ENCODE assay signal across 8 mouse cellular contexts in the genomic region with DNA sequence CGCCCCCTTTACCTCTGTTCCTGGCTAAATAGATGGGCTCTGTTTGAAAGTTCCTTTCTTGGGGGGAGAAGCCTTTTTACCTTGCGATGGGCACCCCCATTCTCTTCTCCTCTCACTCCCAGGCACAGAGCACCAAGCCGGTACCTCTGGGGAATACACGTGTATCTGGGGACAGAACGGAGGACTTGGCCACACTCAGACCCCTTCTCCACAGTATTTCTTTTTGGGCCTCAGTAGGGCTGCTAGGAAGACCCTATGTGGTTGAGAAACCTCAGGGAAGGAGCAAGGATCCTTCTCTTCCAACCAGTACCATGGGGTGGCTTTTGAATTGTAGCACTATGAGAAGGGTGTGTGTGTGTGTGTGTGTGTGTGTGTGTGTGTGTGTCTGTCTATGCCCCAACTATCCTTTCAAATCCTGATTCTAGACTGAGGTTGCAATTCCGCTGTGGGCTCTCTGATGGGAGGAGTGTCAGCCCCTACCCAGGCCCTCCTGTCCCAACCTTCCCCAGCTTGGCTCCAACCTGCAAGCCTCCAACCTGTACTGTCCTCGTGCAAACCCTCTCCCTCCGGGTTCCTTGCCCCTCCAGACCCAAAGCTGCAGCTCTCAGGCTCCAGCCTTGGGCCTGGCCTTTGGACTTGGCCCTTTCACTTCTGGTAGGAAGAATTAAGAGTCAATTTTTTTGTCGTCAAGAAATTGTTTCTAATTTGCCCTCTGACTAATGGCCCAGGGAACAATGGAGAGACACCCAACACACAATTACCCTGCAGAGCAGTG. TPM values are rescaled to one million over a fixed set of nuclear protein-coding genes. Genes with fewer than 3 reads are reported as not detected.
A peak's percentile ranks its signal among the peaks of the same experiment; 100 is the strongest.
DNase-seq lines count a peak whose midpoint lies in the region; ATAC-seq and TF ChIP-seq lines count a peak whose summit lies in the region.

No protein-coding gene starts in this region.

- H3K4me2 ChIP-seq in heart, embryonic 16.5 days (ENCODE audit: low read depth, low read length): peak overlapping the region; percentile 75; the same call in 1 of the 2 replicates
- H3K4me2 ChIP-seq in stomach, embryonic 15.5 days: peak overlapping the region; percentile 78

- DNase-seq in adrenal gland, postnatal 14 days: peak; percentile 13
- DNase-seq in adrenal gland, postnatal 36 days: no peak
- DNase-seq in limb, embryonic 10.5 days (ENCODE audit: low spot score): peak; percentile 44
- DNase-seq in left cerebral cortex, adult 8-10 months (ENCODE audit: low spot score in 2 of 2): no peak
- DNase-seq in ovary, postnatal 10 days (ENCODE audit: low spot score): no peak

- peak overlapping the region; percentile 67 for H3K27ac ChIP-seq in heart, embryonic 16.5 days (ENCODE audit: low read length)
- H3K27ac ChIP-seq in limb, embryonic 10.5 days: peak overlapping the region; percentile 100
- H3K27ac ChIP-seq in stomach, embryonic 15.5 days: peak overlapping the region; percentile 95

- peaks cover 45% of the 10 kb centered on the region for H3K36me3 ChIP-seq in E14TG2a.4 (ENCODE audit: insufficient read depth, low read length)
- no peaks in the 10 kb centered on the region for H3K36me3 ChIP-seq in heart, embryonic 16.5 days (ENCODE audit: control insufficient read depth, insufficient read depth)
- no peaks in the 10 kb centered on the region for H3K36me3 ChIP-seq in limb, embryonic 10.5 days
- no peaks in the 10 kb centered on the region for H3K36me3 ChIP-seq in stomach, embryonic 15.5 days

- no peak for TF ChIP-seq CTCF in E14TG2a.4 (conservative IDR thresholded peaks at IDR 0.05; ENCODE audit: low read length)

- peak overlapping the region; percentile 92; the same call in 1 of the 2 replicates for H3K4me3 ChIP-seq in E14TG2a.4 (replicated peaks; ENCODE audit: low read length)
- H3K4me3 ChIP-seq in heart, embryonic 16.5 days (ENCODE audit: low read length): no peak overlapping the region
- H3K4me3 ChIP-seq in limb, embryonic 10.5 days: peak overlapping the region; percentile 96
- H3K4me3 ChIP-seq in stomach, embryonic 15.5 days (replicated peaks): no peak overlapping the region

- no peak for ATAC-seq in heart, embryonic 16.5 days (replicated peaks; ENCODE audit: extremely low read depth, insufficient read depth, low FRiP score)
- no peak for ATAC-seq in stomach, embryonic 15.5 days (ENCODE audit: insufficient read depth, low FRiP score, low read depth)

- 49% methylated on average over 9 of the region's 9 CpGs for WGBS in heart, embryonic 16.5 days
- 39% methylated on average over 9 of the region's 9 CpGs for WGBS in limb, embryonic 10.5 days
- 48% methylated on average over 9 of the region's 9 CpGs for WGBS in stomach, embryonic 15.5 days

- peak overlapping the region; percentile 34 for H3K9ac ChIP-seq in heart, embryonic 16.5 days (ENCODE audit: low read length)
- H3K9ac ChIP-seq in stomach, embryonic 15.5 days: no peak overlapping the region

- H3K9me3 ChIP-seq in E14TG2a.4 (ENCODE audit: low read length): no peaks in the 10 kb centered on the region
- H3K9me3 ChIP-seq in heart, embryonic 16.5 days (replicated peaks; ENCODE audit: control insufficient read depth, low read length): no peaks in the 10 kb centered on the region
- no peaks in the 10 kb centered on the region for H3K9me3 ChIP-seq in limb, embryonic 10.5 days (replicated peaks)
- no peaks in the 10 kb centered on the region for H3K9me3 ChIP-seq in stomach, embryonic 15.5 days

- peaks cover 22% of the 10 kb centered on the region for H3K27me3 ChIP-seq in E14TG2a.4 (ENCODE audit: insufficient read depth, low read length)
- no peaks in the 10 kb centered on the region for H3K27me3 ChIP-seq in heart, embryonic 16.5 days (ENCODE audit: control insufficient read depth, insufficient read depth, low read length)
- no peaks in the 10 kb centered on the region for H3K27me3 ChIP-seq in limb, embryonic 10.5 days (ENCODE audit: low read depth, poor library complexity, severe bottlenecking)
- H3K27me3 ChIP-seq in stomach, embryonic 15.5 days (replicated peaks): no peaks in the 10 kb centered on the region

- H3K4me1 ChIP-seq in E14TG2a.4 (replicated peaks; ENCODE audit: low read depth, low read length): peaks cover 71% of the 10 kb centered on the region
- H3K4me1 ChIP-seq in heart, embryonic 16.5 days (ENCODE audit: control insufficient read depth, insufficient read depth, low read length): peaks cover 67% of the 10 kb centered on the region
- H3K4me1 ChIP-seq in limb, embryonic 10.5 days: peaks cover 90% of the 10 kb centered on the region
- peaks cover 71% of the 10 kb centered on the region for H3K4me1 ChIP-seq in stomach, embryonic 15.5 days

RNA-seq across cellular contexts. Expression of a gene that starts 4.4 kb away (rescaled TPM):
- 12.4 and 17.2 TPM in 2 replicates for total RNA-seq in adrenal gland, postnatal 14 days (2021)
- 10 to 100 TPM; 17.5 TPM for total RNA-seq in adrenal gland, postnatal 36 days (2021)
- 4.6 and 4.7 TPM in 2 replicates for polyA plus RNA-seq in heart, embryonic 16.5 days (2015; fragmentation: Nextera tagmentation; extraction: Ambion mirVana)
- 19.9 and 20.3 TPM in 2 replicates for polyA plus RNA-seq in limb, embryonic 10.5 days (2016; fragmentation: Nextera tagmentation; extraction: Ambion mirVana)
- 7.2 and 7.9 TPM in 2 replicates for polyA plus RNA-seq in stomach, embryonic 15.5 days (2015; fragmentation: Nextera tagmentation; extraction: Ambion mirVana)
- 10 to 100 TPM; 20.8 to 23.0 (median 21.6) TPM for total RNA-seq in left cerebral cortex, adult 8-10 months (2022)

Comparison
In these comparisons a context has a peak if more than half of its experiments do, and no peak if none do; other contexts are left out.
1. DNase-seq: peak in adrenal gland, postnatal 14 days (single experiment) and limb, embryonic 10.5 days (single experiment); none in adrenal gland, postnatal 36 days (0 of 2), left cerebral cortex, adult 8-10 months (0 of 2) and ovary, postnatal 10 days (single experiment).
2. H3K4me3 ChIP-seq: peak in E14TG2a.4 (single experiment) and limb, embryonic 10.5 days (single experiment); none in heart, embryonic 16.5 days (single experiment) and stomach, embryonic 15.5 days (single experiment).
3. Peak in every context shown above with its lines, with median percentiles within 50 percentile points of each other: H3K27ac ChIP-seq.